Mouse (Mus musculus) frontal cortex, postnatal 14 days (tissue): ENCODE measurements around the gene Peli2.
"Not testable (repeated sequence)": the region's sequence is repeated elsewhere in the genome, so short reads cannot be mapped to it uniquely, and the experiment has no call there.

Experiments used
- DNase-seq, 2 experiments: peaks; one replicate each; pipeline ENCODE4 v3.0.0; 2022; ENCODE audit warnings: low spot score in 2 of 2

The Peli2 gene

DNA sequence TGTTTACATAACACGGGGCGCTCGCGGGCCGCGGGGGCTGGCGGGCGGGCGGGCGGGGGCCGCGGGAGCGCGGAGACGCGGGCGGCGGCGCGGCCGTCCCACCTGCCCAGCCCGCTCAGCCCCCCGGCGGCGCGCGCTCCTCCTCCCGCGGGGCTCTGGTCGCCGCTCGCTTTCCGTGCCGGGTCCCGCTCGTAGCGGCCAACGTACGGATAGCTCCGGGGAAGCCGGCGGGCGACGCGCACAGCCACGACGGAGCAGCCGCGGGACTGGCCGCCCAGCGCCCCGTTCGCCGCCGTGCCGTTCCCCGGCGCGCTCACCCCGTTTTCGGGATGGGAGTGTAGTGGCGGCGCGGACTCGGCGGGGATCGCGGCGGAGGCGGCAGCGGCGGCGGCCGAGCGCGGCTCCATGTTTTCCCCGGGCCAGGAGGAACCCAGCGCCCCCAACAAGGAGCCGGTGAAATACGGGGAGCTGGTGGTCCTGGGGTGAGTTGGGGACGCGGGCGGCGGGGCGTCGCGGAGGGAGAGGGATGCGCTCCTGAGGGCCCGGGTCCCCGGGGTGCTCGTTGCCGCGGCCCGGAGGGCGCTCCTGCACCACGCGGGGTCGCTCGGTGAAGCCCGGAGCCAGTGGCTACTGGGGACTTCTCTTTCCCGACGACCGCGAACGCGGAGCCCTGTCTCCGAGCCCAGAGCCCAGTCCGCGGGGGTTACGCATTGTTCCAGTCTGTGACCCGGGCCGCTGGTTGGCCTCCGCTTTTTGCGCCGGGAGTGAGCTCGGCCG is at the start of gene Peli2:
Gene Peli2 (plus strand): TSS at position 72 of the 777 bp plus-strand sequence.
- peak; percentile 46 to 64 for DNase-seq

DNA sequence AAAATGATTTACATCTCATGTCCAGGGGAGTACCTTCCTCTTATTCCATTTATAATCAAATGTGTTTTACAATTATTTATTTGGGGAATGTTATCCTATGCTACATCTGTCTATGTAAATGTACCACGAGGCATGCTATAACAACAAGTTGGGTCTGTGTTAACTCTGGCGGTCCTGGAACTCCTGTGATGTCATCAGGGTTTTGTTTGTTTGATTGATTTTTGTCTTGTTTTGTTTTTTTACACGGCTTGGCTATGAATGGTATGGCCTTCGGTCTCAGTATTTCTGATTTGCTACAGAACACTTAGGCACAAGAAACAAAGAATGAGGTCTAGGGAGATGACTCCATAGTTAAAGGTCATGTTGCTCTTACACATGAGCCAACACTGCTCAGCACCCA is 48.5 kb upstream of the Peli2 start:
- no peak for DNase-seq

DNA sequence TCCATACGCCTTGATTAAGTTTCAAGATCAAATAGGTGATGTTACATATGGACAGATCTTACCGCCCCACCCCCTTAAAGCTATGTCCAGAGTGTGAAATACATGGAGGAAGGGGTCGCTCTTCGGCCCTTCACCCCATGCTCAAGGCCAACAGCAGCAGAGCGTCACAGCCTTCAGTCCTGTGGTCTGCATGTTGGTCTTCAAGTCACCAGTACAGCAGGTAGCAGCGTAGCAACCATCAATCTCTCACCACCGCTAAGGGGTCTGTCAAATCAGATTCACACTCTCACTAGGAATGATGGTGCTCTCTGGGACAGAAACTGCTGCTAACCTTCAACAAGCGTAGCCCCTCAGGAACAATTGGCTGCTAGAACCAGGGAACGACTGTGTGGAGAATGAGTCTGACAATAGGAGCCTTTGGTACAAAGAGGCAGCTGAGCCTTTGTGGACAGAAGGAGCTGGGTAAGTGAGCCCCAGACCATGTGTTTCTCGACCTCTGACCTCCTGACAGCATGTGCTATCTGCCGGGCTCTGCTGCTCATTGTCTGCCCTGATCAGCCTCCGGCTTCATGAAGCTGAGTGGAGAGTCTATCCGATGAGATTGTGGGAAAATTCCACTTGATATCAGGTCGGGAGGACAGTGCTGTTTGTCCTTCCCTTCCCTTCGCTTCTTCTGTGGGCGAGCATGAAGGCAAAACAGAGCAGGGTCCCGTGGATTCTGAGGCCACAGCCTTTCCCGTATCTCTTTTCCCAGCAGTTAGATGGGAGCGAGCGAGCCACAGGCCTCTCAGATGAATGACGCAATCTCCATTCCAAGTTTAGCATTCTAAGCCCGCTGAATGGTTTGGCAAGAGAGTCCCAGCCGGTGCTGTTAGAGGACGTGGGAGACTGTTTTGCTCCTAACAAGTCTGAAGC is 47.1 kb upstream of the Peli2 start:
- DNase-seq = peak; percentile 45 to 55

DNA sequence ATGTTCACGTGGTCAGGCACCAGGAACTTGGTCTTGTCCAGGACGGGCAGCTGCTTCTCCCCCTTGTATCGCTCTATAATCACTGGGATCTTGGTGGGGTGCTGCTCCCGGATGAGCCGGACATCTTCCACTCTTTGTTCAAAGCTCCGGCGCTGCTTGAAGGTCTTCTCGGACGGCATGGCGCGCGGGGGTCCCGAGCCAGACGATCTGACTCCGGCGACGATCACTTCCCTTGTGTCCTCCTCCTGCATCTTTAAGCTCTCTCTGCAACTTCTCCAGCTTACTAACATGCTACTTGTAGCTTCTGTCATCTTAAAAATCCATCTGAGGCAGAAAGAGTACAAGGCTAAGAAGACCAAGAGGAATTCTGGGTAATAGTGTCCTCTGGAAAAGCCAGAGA is 41.0 kb upstream of the Peli2 start:
- DNase-seq = not testable (repeated sequence)

DNA sequence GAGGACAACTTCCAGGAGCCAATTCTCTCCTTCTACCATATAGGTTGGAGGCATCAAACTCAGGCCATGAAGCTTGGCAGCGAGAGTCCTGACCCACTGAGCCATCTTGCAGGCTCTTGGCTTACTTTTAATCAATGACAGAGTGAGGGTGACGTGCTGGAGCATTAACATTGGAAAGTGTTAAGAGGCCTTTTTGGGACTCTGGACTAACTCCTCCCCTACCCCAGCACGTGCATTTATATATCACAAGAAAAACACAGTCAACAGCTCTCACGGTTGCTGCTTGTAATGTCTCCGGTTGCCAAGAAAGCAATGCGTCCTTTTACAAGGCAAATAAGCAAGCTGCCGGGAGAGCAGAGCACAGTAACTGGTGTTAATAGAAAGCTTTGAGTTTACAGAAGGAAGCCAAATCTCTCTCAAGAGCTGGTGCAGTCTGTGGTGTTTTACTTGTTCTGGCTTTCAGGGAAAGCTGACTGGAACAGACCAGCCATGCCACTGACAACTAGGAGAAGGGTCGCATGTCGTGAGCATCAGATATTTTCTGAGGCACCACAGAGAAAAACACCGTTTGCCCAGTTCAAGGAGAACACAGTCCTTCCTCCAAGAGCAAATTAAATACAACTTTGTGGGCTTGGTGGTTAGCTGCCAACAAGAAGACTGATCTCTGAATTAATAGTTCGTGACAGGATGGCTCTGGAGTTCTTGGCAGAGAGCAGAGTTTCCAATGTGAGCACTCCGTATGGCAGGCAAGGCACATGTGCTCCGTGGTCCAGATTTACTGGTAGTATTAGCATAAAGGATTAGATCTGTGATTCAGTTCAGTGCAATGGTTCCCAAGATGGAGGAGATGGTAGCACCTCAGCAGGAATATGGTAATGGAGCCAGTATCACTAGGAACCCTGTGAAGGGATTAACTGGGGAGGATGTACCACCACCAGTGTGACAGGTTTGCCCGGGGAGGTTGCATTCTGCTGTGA is 36.5 kb upstream of the Peli2 start:
- no peak for DNase-seq

DNA sequence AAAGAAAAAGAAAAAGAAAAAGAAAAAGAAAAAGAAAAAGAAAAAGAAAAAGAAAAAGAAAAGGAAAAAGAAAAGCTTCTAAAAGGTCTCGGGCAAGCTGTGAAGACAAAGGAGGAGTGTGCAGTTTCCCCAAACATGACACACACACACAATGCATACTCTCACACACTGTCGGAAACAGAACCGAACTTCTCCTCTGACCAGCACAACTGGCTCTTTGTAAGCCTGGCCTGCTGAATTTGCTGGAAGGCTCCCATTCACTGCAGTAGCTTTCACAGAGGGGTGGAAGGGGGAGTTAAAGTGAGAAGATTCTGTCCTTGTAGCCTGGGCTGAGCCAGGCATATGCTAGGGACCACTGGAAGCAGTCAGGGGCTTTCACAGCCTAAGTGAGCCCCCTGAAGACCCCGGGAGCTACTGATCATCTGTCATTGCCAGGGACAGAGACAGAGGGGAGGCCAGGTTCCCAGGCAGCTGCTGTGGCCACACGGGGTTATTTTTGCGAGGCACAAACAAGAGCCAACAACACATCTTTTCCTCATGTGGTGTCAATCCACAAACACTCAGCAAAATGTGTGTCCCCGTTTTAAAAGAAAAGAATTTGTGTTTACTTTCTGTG is 33.8 kb upstream of the Peli2 start:
- DNase-seq = no peak

DNA sequence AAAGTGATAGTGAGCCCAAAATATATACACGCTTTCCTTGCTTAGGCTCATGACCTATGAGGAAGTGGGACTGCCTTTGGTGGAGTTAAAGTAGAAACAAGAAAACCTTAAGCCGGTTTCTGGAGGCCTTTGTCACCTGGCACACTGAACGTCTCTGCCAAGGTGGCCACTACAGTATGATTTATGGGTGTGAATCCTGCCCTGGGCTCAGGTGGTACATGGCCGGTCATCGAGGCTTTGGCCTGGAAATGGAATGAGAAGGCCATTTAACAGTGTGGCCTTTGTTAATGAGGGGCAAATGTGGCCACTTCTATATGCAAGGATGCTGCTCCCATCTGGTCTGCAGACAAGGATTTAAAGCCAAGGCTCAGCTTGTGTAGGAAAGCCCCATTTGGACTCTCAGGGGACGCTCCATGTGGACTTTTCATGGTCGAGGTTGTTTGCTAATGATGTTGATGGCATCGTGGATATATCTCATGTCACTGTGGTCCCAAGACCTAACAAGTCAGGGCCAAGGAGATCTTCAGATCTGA is 33.3 kb upstream of the Peli2 start:
- DNase-seq = no peak

DNA sequence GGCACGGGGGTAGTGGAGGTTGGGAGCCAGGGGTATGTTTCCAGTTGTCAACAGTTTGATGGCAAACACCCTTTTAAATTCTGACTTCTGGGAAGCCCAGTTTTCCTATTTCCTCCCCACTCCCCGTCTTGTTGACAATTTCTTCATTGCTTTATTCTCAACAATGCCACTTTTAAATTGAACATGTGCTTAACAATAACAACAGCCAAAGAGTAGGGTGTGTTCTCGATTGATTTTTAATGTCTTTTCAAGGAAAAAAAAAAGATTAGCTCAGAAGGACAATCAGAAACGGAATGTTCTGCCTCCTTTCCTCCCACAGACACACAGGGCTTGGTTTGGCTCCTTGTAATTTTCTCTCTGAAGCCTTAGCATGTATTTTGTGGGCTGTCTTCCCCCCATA is 30.2 kb upstream of the Peli2 start:
- no peak for DNase-seq

DNA sequence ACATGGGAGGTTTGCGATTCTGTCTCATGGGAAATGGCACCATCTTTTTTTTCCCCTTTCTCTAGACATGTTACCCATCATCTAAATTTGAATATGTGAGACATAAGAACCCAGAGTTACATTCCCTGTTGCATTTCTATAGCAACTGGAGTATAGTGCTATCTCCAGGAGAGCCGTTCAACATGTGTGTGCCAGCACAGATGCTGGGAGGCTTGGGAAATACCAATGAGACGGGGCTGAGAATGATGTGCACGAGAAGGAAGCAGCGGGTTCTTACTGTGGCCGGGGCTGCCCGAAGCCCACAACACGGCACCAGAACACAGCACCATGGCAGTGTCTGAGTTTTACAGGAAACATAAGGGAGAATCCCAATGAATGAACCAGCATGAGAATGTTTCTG is 29.5 kb upstream of the Peli2 start:
- DNase-seq = peak in 1 of 2 experiments; percentile 10

DNA sequence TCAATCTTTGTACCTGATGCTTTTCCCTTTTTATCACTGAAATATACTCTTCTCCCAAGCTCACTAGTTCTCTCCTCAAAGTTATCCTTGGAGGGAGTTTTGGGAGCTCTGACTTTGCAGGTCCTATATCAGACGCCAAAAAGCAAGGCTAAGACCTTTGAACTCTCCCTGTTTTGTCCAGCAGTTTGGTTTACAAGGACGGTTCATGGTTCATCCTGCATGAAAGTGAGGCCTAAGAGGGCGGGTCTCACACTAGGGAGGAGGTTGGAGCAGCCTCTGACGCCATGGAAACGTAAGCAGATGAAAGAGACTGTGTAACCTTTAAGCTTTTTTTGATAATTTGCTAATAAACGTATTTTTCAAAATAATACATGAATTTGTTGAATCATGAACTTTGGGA is 22.4 kb upstream of the Peli2 start:
- DNase-seq = no peak

DNA sequence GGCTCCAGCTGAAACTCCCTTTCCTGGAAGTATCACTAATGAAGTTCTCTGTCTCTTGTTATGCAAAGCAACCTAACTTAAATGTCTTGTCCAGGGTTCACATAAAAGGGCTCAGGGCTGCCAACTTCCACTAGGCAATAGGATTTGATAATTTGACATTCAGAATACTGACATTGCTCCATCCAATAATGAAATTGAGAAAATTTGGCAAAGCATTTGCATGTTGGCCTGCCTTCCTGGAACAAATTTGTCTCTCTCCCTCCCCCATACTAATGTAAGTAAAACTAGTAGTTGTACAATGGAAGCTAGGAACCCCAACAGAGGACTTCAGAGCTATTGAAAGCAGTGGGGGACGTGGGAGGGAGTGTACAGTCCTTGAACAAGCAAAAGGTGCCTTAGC is 21.3 kb upstream of the Peli2 start:
- DNase-seq = no peak

DNA sequence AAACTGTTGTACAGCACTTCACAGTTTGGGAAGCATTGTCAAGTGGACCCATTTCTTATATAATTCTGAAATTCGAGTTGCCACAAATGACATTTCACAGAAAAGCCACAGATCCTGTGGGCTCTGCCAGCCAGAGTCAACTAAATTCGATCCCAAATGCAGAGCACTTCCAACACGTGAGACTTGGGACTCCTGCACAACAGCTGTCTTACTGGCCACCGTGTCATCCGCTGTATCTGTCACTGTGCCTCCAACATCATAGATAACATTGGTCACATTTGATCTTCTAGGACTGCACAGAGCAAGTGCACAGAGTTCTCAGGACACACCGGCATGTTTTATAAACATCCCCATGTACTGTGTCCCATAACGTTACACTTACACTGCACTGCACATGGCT is 14.2 kb upstream of the Peli2 start:
- DNase-seq = no peak

DNA sequence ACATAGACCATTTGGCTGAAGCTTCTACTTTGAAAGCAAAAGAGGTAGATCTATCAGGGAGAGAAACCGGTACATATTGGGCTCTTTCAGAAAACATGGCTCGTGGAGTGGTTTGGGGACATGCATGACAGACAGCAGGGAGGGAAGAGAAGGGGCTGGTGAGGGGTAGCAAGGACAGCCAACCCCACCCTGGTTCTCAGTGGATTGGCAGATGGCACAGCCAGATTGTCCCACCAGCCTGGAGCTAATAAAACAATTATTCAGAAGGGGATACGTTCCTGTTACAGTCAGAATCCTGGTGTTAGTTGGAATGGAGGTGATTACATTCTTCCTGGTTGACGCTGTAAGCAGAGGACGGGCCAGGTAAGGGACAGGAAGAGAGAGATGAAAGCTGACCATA is 2.6 kb upstream of the Peli2 start:
- no peak for DNase-seq

DNA sequence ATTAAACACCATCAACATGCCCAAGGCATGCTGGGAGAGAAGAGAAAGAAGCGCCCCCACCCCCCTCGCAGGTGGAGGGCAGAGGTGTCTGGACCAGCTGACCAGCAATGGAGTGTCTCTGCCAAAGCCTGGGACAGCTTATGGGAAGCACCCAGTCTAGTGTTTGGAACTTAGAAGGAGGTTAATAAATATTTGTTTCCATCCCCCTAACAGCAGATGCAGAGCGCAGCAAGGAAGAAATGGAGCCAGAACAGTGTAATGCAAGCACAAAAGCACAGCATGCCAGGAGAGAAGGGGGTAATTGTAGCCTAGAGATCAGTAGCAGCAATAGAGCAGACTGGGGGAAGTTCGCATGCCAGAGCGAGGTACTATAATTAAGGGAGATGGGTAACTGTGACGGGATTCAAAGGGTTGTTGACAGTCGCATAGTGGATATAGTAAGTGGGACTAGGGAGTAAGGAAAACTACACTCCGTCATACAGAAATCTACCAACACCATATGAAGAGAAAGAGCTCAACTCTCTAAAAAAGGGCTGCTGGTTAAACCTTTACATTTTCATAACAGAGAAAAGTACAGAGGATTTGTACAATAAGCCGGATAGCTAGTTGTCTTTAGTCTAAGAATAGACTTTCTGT is 1.5 kb upstream of the Peli2 start:
- DNase-seq = no peak

DNA sequence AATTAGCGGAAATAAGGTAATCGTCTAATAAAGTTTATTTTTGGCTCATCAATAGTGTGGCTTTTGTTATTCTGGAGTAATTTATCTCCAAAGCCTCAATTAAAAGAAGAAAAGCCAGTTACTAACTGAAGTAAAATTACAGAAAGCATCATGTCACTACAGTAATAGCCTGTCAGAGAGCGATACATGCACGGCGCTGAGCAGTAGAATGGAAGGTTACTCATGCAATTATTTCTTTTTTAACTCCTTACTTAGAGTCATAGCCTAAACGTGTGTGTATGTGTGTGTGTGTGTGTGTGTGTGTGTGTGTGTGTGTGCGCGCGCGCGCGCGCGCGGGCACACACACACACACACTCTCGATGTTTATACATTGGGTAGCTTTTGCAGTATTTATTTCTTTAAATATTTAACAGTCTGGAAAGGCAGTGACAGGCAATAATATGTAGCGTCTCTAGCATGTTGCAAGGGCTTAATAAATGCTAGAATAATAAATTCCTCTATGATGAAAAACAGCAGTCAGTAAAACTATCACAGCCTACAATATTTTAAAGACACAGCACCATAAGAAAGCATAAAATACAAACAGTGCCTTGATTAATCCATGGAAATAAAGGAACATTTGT is 864 bp upstream of the Peli2 start:
- no peak for DNase-seq

DNA sequence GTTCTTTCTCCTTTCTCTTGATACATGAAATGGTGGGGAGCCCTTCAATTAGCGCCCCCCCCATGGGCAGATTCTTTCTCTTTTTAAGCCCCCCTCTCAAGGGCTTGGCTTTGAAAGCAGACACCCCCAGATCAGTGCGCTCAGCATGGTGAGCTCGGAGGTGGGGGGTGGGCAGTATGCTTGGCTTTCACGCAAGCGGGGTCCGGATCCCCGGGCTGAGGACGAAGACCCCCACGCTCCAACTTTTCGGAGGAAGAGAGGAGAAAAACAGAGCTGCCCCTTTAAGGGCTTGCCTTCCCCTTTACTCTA is 226 bp upstream of the Peli2 start:
- no peak for DNase-seq

DNA sequence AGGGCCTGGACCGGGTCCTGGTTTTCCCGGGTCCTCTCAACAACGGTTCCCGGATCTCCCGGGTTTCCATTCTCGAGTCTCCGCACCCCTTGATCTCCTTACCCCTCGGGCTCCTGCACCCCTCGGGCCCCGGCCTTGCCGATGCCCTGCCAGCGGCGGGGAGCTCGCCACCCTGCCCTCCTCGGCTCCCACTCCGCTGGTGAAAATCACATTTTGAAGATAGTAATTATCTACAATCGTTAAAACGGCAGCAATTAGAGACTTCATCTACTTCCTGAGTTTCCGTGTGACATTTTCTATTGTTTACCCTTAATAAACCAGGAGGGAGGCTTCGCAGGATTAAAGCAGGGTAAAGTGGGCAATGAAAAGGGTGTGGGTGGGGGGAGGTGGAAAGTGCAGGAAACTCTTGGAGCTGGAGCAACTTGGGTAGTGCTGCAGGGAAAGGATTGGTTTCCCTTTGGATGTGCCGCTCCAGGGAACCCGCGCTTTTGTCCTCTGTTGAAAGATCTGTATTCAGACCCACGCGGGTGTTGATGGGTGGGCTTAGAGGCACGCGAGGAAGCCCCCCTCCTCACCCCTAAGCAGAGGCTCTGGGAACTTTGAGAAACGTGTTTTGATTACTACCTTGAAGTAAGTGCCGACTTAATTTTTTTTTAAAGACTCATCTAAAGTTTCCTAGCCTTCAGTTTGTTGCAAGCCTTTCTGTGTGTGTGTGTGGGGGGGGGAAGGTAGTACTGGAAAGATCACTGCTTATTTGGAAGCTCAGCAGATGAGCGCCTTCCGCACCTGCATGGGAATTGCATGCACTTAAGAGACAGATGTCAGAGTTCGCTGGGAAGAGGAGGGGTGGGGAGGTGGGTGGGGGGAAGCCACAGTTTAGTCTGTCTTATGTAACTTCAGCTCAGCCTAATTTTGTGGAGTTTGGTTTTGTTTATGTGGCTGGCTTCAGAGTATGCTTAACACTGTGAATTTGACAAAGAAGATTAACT is 1.2 kb downstream of the Peli2 start:
- no peak for DNase-seq

DNA sequence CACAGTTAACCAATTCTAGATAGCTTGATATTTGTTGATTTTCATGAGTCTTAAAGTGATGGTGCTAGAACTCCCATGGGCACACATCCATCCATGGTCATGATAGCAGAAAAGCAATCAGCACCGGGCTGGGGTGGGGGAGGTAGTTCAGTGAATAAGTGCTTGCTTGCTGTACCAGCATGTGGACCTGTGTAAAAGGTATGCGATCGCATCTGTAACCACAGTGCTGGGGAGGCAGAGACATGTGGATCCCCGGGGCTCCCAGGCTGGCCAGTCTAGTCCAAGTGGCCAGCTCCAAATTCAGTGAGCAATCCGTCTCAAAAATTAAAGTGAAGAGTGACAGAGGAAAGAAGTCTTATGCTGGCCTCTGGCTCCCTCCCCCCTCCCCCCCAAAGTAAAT is 3.4 kb downstream of the Peli2 start:
- DNase-seq = no peak

DNA sequence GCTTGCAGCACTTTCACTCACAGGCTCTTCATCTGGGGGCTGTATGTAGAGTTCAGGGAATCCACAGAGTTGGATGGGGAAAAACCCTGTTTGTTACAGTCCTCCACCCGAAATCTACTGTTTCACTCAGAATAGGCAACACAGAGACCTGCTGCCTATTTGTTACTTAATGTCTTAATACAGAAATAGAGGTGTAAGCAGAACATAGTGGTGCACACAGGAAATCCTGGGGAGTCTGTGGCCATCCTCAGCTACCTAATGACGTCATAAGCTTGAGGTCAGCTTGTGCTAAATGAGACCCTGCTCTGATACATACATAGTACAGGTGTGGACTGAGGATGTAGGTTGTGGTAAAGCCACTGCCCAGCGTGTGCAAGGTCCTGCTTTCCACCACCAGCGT is 4.2 kb downstream of the Peli2 start:
- no peak for DNase-seq
